Comparison of ENCODE assay signal across 32 mouse cellular contexts in the genomic region with DNA sequence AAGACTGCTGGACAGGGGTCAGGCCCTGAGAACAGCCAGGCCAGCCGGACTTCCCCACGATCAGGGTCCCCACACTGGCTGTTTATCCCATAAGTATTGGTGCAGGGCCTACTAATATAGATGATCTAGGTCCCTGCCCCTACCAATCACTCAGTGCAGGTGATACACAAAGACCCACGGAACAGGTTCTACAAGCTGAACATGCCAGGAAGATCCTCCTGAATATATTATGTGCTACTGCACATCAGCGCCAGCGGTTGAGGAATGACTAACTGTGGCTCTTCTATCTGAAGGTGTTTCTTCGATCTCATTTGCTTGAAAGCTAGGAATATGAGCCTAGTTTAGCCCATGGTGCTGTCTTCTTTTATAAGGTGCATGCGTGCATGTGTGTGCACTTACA. TPM values are rescaled to one million over a fixed set of nuclear protein-coding genes. Genes with fewer than 3 reads are reported as not detected.
A peak's percentile ranks its signal among the peaks of the same experiment; 100 is the strongest.
DNase-seq lines count a peak whose midpoint lies in the region; ATAC-seq and TF ChIP-seq lines count a peak whose summit lies in the region.
"Had no signal": no experiment of that assay in that cellular context is flagged by ENCODE, and none has a peak within 500 bp of the region (broad histone marks: within the 10 kb centered on the region; RNA-seq: fewer than 3 reads in every experiment).

No protein-coding gene starts in this region.

- TF ChIP-seq CTCF in lung, adult 2 months (IDR thresholded peaks at IDR 0.05; ENCODE audit: insufficient read depth, low read length), result no peak

- TF ChIP-seq POLR2A in lung, adult 2 months (IDR thresholded peaks at IDR 0.05; ENCODE audit: borderline replicate concordance, extremely low read depth, low read depth, low read length), result no peak

- H3K9me3 ChIP-seq in embryonic facial prominence, embryonic 11.5 days (replicated peaks; ENCODE audit: control insufficient read depth, low read length), result no peaks in the 10 kb centered on the region
- no peaks in the 10 kb centered on the region for H3K9me3 ChIP-seq in embryonic facial prominence, embryonic 10.5 days
- H3K9me3 ChIP-seq in lung, embryonic 16.5 days (ENCODE audit: control insufficient read depth, low read length), result no peaks in the 10 kb centered on the region
- no peaks in the 10 kb centered on the region for H3K9me3 ChIP-seq in embryonic facial prominence, embryonic 15.5 days (replicated peaks)
- H3K9me3 ChIP-seq: embryonic facial prominence, embryonic 12.5 days; forebrain, embryonic 13.5 days; hindbrain, embryonic 12.5 days; intestine, embryonic 15.5 days; liver, embryonic 15.5 days; neural tube, embryonic 15.5 days; stomach, embryonic 15.5 days had no signal

- no peak overlapping the region for H3K4me2 ChIP-seq in embryonic facial prominence, embryonic 11.5 days (ENCODE audit: low read depth, low read length)
- no peak overlapping the region for H3K4me2 ChIP-seq in lung, embryonic 16.5 days (ENCODE audit: low read depth, low read length)
- no peak overlapping the region for H3K4me2 ChIP-seq in embryonic facial prominence, embryonic 15.5 days (replicated peaks)
- H3K4me2 ChIP-seq: embryonic facial prominence, embryonic 12.5 days; forebrain, embryonic 13.5 days; hindbrain, embryonic 12.5 days; intestine, embryonic 15.5 days; liver, embryonic 15.5 days; neural tube, embryonic 15.5 days; stomach, embryonic 15.5 days had no signal

- H3K27ac ChIP-seq in embryonic facial prominence, embryonic 11.5 days (replicated peaks; ENCODE audit: low read depth, low read length), result no peak overlapping the region
- H3K27ac ChIP-seq in embryonic facial prominence, embryonic 10.5 days (replicated peaks), result no peak overlapping the region
- H3K27ac ChIP-seq in lung, embryonic 16.5 days (ENCODE audit: low read length), result peak overlapping the region; percentile 73
- peak overlapping the region; percentile 63 for H3K27ac ChIP-seq in embryonic facial prominence, embryonic 15.5 days (replicated peaks)
- peak overlapping the region; percentile 69 for H3K27ac ChIP-seq in macrophage
- H3K27ac ChIP-seq: embryonic facial prominence, embryonic 12.5 days; forebrain, embryonic 13.5 days; hindbrain, embryonic 12.5 days; hindbrain, postnatal 0 days; intestine, embryonic 15.5 days; liver, embryonic 15.5 days; neural tube, embryonic 15.5 days; stomach, embryonic 15.5 days had no signal

- H3K4me1 ChIP-seq in embryonic facial prominence, embryonic 11.5 days (ENCODE audit: control insufficient read depth, insufficient read depth, low read length), result no peaks in the 10 kb centered on the region
- peaks cover 9% of the 10 kb centered on the region for H3K4me1 ChIP-seq in embryonic facial prominence, embryonic 10.5 days
- H3K4me1 ChIP-seq in lung, embryonic 16.5 days (replicated peaks; ENCODE audit: control insufficient read depth, insufficient read depth, low read length), result peaks cover 14% of the 10 kb centered on the region
- H3K4me1 ChIP-seq in lung, adult 2 months (ENCODE audit: control insufficient read depth, insufficient read depth, low read length), result peaks cover 2% of the 10 kb centered on the region; the same call in 1 of the 2 replicates
- peaks cover 9% of the 10 kb centered on the region for H3K4me1 ChIP-seq in embryonic facial prominence, embryonic 15.5 days
- H3K4me1 ChIP-seq: forebrain, embryonic 13.5 days; hindbrain, embryonic 12.5 days; neural tube, embryonic 15.5 days had no signal

- H3K79me2 ChIP-seq in macrophage (ENCODE audit: inconsistent target), result no peaks in the 10 kb centered on the region

- H3K9ac ChIP-seq in embryonic facial prominence, embryonic 11.5 days (replicated peaks; ENCODE audit: low read length), result no peak overlapping the region
- H3K9ac ChIP-seq in lung, embryonic 16.5 days (ENCODE audit: low read length), result no peak overlapping the region
- H3K9ac ChIP-seq in embryonic facial prominence, embryonic 15.5 days, result no peak overlapping the region
- H3K9ac ChIP-seq: embryonic facial prominence, embryonic 12.5 days; forebrain, embryonic 13.5 days; hindbrain, embryonic 12.5 days; intestine, embryonic 15.5 days; liver, embryonic 15.5 days; neural tube, embryonic 15.5 days; stomach, embryonic 15.5 days had no signal

- no peaks in the 10 kb centered on the region for H3K36me3 ChIP-seq in embryonic facial prominence, embryonic 11.5 days (replicated peaks; ENCODE audit: control insufficient read depth, insufficient read depth, low read depth, low read length)
- no peaks in the 10 kb centered on the region for H3K36me3 ChIP-seq in embryonic facial prominence, embryonic 10.5 days (replicated peaks)
- H3K36me3 ChIP-seq in lung, embryonic 16.5 days (ENCODE audit: control insufficient read depth, insufficient read depth, low read length), result no peaks in the 10 kb centered on the region
- no peaks in the 10 kb centered on the region for H3K36me3 ChIP-seq in embryonic facial prominence, embryonic 15.5 days
- no peaks in the 10 kb centered on the region for H3K36me3 ChIP-seq in macrophage (ENCODE audit: inconsistent target)
- H3K36me3 ChIP-seq: embryonic facial prominence, embryonic 12.5 days; hindbrain, embryonic 12.5 days; intestine, embryonic 15.5 days; liver, embryonic 15.5 days; neural tube, embryonic 15.5 days; stomach, embryonic 15.5 days had no signal

- peak; percentile 53 for DNase-seq in embryonic facial prominence, embryonic 11.5 days (ENCODE audit: low spot score)
- no peak for DNase-seq in embryonic facial prominence, embryonic 10.5 days (ENCODE audit: low spot score)
- no peak for DNase-seq in lung, adult 2 months
- DNase-seq in right cerebral cortex, postnatal 36 days (ENCODE audit: low spot score in 2 of 2), result no peak
- no peak for DNase-seq in adipocyte (ENCODE audit: low spot score)
- DNase-seq: adrenal gland, postnatal 14 days; cerebellum, adult 18-20 months; cerebellum, postnatal 10 days; gastrocnemius, postnatal 10 days; heart, postnatal 36 days; kidney, adult 2 months; kidney, postnatal 36 days; left cerebral cortex, postnatal 4 days; lung, postnatal 4 days; midbrain, embryonic 14.5 days; right cerebral cortex, postnatal 14 days; thymus, postnatal 14 days had no signal

- no peaks in the 10 kb centered on the region for H3K27me3 ChIP-seq in embryonic facial prominence, embryonic 11.5 days (ENCODE audit: control insufficient read depth, insufficient read depth, low read length)
- H3K27me3 ChIP-seq in embryonic facial prominence, embryonic 10.5 days (replicated peaks; ENCODE audit: low read depth, poor library complexity, severe bottlenecking), result 0 out of 2 replicates have a peak, but pooled peaks cover 4% of the 10 kb centered on the region
- no peaks in the 10 kb centered on the region for H3K27me3 ChIP-seq in lung, embryonic 16.5 days (ENCODE audit: control insufficient read depth, insufficient read depth, low read depth, low read length)
- no peaks in the 10 kb centered on the region for H3K27me3 ChIP-seq in embryonic facial prominence, embryonic 15.5 days
- H3K27me3 ChIP-seq: hindbrain, embryonic 12.5 days; intestine, embryonic 15.5 days; liver, embryonic 15.5 days; neural tube, embryonic 15.5 days; Patski; stomach, embryonic 15.5 days had no signal

- ATAC-seq in embryonic facial prominence, embryonic 11.5 days (replicated peaks; ENCODE audit: insufficient number of reproducible peaks, low FRiP score, low TSS enrichment, low read depth), result no peak
- no peak for ATAC-seq in lung, embryonic 16.5 days (ENCODE audit: low read depth)
- ATAC-seq in embryonic facial prominence, embryonic 15.5 days (ENCODE audit: insufficient number of reproducible peaks, low FRiP score, low TSS enrichment, low read depth), result no peak
- ATAC-seq: forebrain, embryonic 13.5 days; hindbrain, postnatal 0 days; intestine, embryonic 15.5 days; Patski had no signal

- WGBS in embryonic facial prominence, embryonic 11.5 days, result 87% methylated on average over 7 of the region's 7 CpGs
- 81% methylated on average over 7 of the region's 7 CpGs for WGBS in embryonic facial prominence, embryonic 10.5 days
- WGBS in lung, embryonic 16.5 days, result 65% methylated on average over 7 of the region's 7 CpGs
- 81% methylated on average over 7 of the region's 7 CpGs for WGBS in lung, adult 2 months
- WGBS in embryonic facial prominence, embryonic 15.5 days, result 65% methylated on average over 7 of the region's 7 CpGs
- 91% methylated on average over 7 of the region's 7 CpGs for WGBS in macrophage (ENCODE audit: missing documents)

- H3K4me3 ChIP-seq in embryonic facial prominence, embryonic 11.5 days (ENCODE audit: low read depth, low read length), result no peak overlapping the region
- no peak overlapping the region for H3K4me3 ChIP-seq in embryonic facial prominence, embryonic 10.5 days
- no peak overlapping the region for H3K4me3 ChIP-seq in lung, embryonic 16.5 days (ENCODE audit: low read length)
- no peak overlapping the region for H3K4me3 ChIP-seq in lung, adult 2 months (replicated peaks; ENCODE audit: extremely low read depth, low read depth, low read length)
- no peak overlapping the region for H3K4me3 ChIP-seq in embryonic facial prominence, embryonic 15.5 days (replicated peaks)
- H3K4me3 ChIP-seq in macrophage (ENCODE audit: inconsistent target), result no peak overlapping the region
- H3K4me3 ChIP-seq: embryonic facial prominence, embryonic 12.5 days; forebrain, embryonic 13.5 days; hindbrain, embryonic 12.5 days; intestine, embryonic 15.5 days; liver, embryonic 15.5 days; neural tube, embryonic 15.5 days; stomach, embryonic 15.5 days had no signal

RNA-seq across cellular contexts. Expression of a gene that starts 11.8 kb away (rescaled TPM):
- 0.18 and 0.28 TPM in 2 replicates for polyA plus RNA-seq in embryonic facial prominence, embryonic 11.5 days (2014; fragmentation: Nextera tagmentation; extraction: Ambion mirVana)
- polyA plus RNA-seq in embryonic facial prominence, embryonic 10.5 days (2016; fragmentation: Nextera tagmentation; extraction: Ambion mirVana), result 0.49 and 0.55 TPM in 2 replicates
- polyA plus RNA-seq in lung, embryonic 16.5 days (2015; fragmentation: Nextera tagmentation; extraction: Ambion mirVana), result 2.3 TPM in 2 replicates
- polyA plus RNA-seq in lung, adult 2 months (2012; rRNA removed), result 3.8 and 5.0 TPM in 2 replicates
- 1.5 and 1.7 TPM in 2 replicates for polyA plus RNA-seq in embryonic facial prominence, embryonic 15.5 days (2015; fragmentation: Nextera tagmentation; extraction: Ambion mirVana)
- total RNA-seq in macrophage (2018; cell fraction: chromatin; rRNA removed), result 10 to 100 TPM in 12 of 26 experiments, 1 to 10 TPM in 14; 2.1 to 31.4 (median 9.7) TPM
- total RNA-seq in macrophage (2018; cell fraction: cytosol; rRNA removed), result 10 to 100 TPM in 24 of 26 experiments, 1 to 10 TPM in 2; 7.8 to 45.0 (median 25.9) TPM
- 10 to 100 TPM in 23 of 26 experiments, 1 to 10 TPM in 3; 4.7 to 51.1 (median 21.1) TPM for total RNA-seq in macrophage (2018; cell fraction: nucleus; rRNA removed)
- polyA plus RNA-seq in macrophage (2018), result 14.0 to 24.4 TPM (median 22.6 TPM) in 3 replicates

RNA-seq across cellular contexts. Expression of a gene that starts 43.7 kb away (rescaled TPM):
- polyA plus RNA-seq in embryonic facial prominence, embryonic 11.5 days (2014; fragmentation: Nextera tagmentation; extraction: Ambion mirVana), result 0.90 and 1.4 TPM in 2 replicates
- 1.4 and 1.7 TPM in 2 replicates for polyA plus RNA-seq in embryonic facial prominence, embryonic 10.5 days (2016; fragmentation: Nextera tagmentation; extraction: Ambion mirVana)
- polyA plus RNA-seq in lung, embryonic 16.5 days (2015; fragmentation: Nextera tagmentation; extraction: Ambion mirVana), result 0.26 and 0.50 TPM in 2 replicates
- polyA plus RNA-seq in lung, adult 2 months (2012; rRNA removed), result 0.66 and 4.5 TPM in 2 replicates
- polyA plus RNA-seq in embryonic facial prominence, embryonic 15.5 days (2015; fragmentation: Nextera tagmentation; extraction: Ambion mirVana), result 1.7 and 2.2 TPM in 2 replicates
- total RNA-seq in macrophage (2018; cell fraction: chromatin; rRNA removed), result 1 to 10 TPM in 2 of 26 experiments, under 1 TPM in 8, not detected in 16; 0.26 to 1.3 (median 0.80) TPM
- total RNA-seq in macrophage (2018; cell fraction: cytosol; rRNA removed), result under 1 TPM in 18 of 26 experiments, not detected in 8; 0.04 to 0.61 (median 0.09) TPM
- total RNA-seq in macrophage (2018; cell fraction: nucleus; rRNA removed), result 1 to 10 TPM in 3 of 26 experiments, under 1 TPM in 13, not detected in 10; 0.24 to 1.2 (median 0.50) TPM
- 0.06 TPM in 1 of 3 replicates, not detected in the others for polyA plus RNA-seq in macrophage (2018)
- total RNA-seq: common myeloid progenitor, adult 5-6 weeks; granulocyte monocyte progenitor cell, adult 5-6 weeks; megakaryocyte-erythroid progenitor cell, adult 5-6 weeks had no signal
- polyA plus RNA-seq: Patski had no signal

Comparison
In these comparisons a context has a peak if more than half of its experiments do, and no peak if none do; other contexts are left out.
1. H3K27ac ChIP-seq: peak in lung, embryonic 16.5 days (single experiment), embryonic facial prominence, embryonic 15.5 days (single experiment) and macrophage (single experiment); none in embryonic facial prominence, embryonic 11.5 days (single experiment) and embryonic facial prominence, embryonic 10.5 days (single experiment).